Mouse (Mus musculus) heart, embryonic 11.5 days (tissue): ENCODE data around the gene Dlg1. TPM values are rescaled to one million over a fixed set of nuclear protein-coding genes. Genes with fewer than 3 reads are reported as not detected.

Source experiments
- ATAC-seq: fragments of 200-750 bp; cut with Nextera tagmentation; replicated peaks from 2 replicates; pipeline ENCODE4 v1.8.0; 2017; ENCODE audit warnings: moderate library complexity; ENCODE audit not compliant: insufficient number of reproducible peaks, low FRiP score, low TSS enrichment
- H3K27ac ChIP-seq: fragments of 300-500 bp; sonication (generic); 2 replicates; pipeline ENCODE4 v1.5.1; 2014; ENCODE audit warnings: mild to moderate bottlenecking, low read depth, low read length
- H3K27me3 ChIP-seq: fragments of 300-500 bp; sonication (generic); 2 replicates; pipeline ENCODE4 v1.6.1; 2014; ENCODE audit warnings: mild to moderate bottlenecking, low read length, mixed read lengths; ENCODE audit not compliant: control insufficient read depth, insufficient read depth
- H3K36me3 ChIP-seq: fragments of 300-500 bp; sonication (generic); 2 replicates; pipeline ENCODE4 v1.6.1; 2014; ENCODE audit warnings: mild to moderate bottlenecking, low read length, moderate library complexity, mixed read lengths; ENCODE audit not compliant: control insufficient read depth, insufficient read depth
- H3K4me1 ChIP-seq: fragments of 300-500 bp; sonication (generic); 2 replicates; pipeline ENCODE4 v1.6.1; 2014; ENCODE audit warnings: low read length; ENCODE audit not compliant: control insufficient read depth, insufficient read depth
- H3K4me2 ChIP-seq: fragments of 300-500 bp; sonication (generic); 2 replicates; pipeline ENCODE4 v1.6.1; 2014; ENCODE audit warnings: mild to moderate bottlenecking, moderate library complexity
- H3K4me3 ChIP-seq: fragments of 300-500 bp; sonication (generic); 2 replicates; pipeline ENCODE4 v1.5.1; 2014; ENCODE audit warnings: low read depth, low read length
- H3K9ac ChIP-seq: fragments of 300-500 bp; sonication (generic); 2 replicates; pipeline ENCODE4 v1.6.1; 2014; ENCODE audit warnings: mild to moderate bottlenecking, low read depth, low read length, moderate library complexity
- H3K9me3 ChIP-seq: fragments of 300-500 bp; sonication (generic); replicated peaks from 2 replicates; pipeline ENCODE4 v1.6.1; 2016; ENCODE audit warnings: low read length; ENCODE audit not compliant: control insufficient read depth
- WGBS: fragments of 180-500 bp; shearing (Covaris S2); extraction: QIAGEN DNeasy Blood & Tissue Kit; methylation state at CpG from one replicate; pipeline ENCODE4 v1.1.7; 2014; ENCODE audit not compliant: insufficient replicate concordance; 5-methylcytosine and 5-hydroxymethylcytosine counted together
- polyA plus RNA-seq: library from polyadenylated mRNA; unstranded; fragments of >200 nt; fragmentation: Nextera tagmentation; extraction: Ambion mirVana; gene quantifications from 2 replicates; pipeline ENCODE4 v1.2.1, GENCODE M21; 2014

Gene Dlg1
- polyA plus RNA-seq, 1 experiment from 2014 or later: 25.4 TPM

- 81% methylated on average over 4 of the region's 4 CpGs for WGBS
- no peak overlapping the region for H3K27ac ChIP-seq
- no peaks in the 10 kb centered on the region for H3K27me3 ChIP-seq
- no peak overlapping the region for H3K4me2 ChIP-seq
- H3K36me3 ChIP-seq: no peaks in the 10 kb centered on the region; the same call in 1 of the 2 replicates
- no peak overlapping the region for H3K9ac ChIP-seq
- H3K4me1 ChIP-seq: no peaks in the 10 kb centered on the region
- no peak for ATAC-seq
- no peak overlapping the region for H3K4me3 ChIP-seq
- no peaks in the 10 kb centered on the region for H3K9me3 ChIP-seq
Observed at GRCm38 (mm10) chr16:31826049-31826448, 162.8 kb downstream of the Dlg1 start.

GRCm38 (mm10) chr16:31830726-31831125 lies 167.5 kb downstream of the Dlg1 start:
- Histone ChIP-seq H3K27me3 (no peaks in the 10 kb centered on the region), H3K27ac (no peak overlapping the region), H3K4me1 (no peaks in the 10 kb centered on the region), H3K4me3 (no peak overlapping the region), H3K9me3 (no peaks in the 10 kb centered on the region), H3K9ac (no peak overlapping the region), H3K36me3 (no peaks in the 10 kb centered on the region; the same call in 1 of the 2 replicates), H3K4me2 (no peak overlapping the region)
- WGBS: 97% methylated on average over 4 of the region's 4 CpGs
- ATAC-seq: no peak

GRCm38 (mm10) chr16:31832630-31833422 lies 169.6 kb downstream of the Dlg1 start:
- Histone ChIP-seq H3K4me2 (no peak overlapping the region), H3K9me3 (no peaks in the 10 kb centered on the region), H3K9ac (no peak overlapping the region), H3K27ac (no peak overlapping the region), H3K36me3 (no peaks in the 10 kb centered on the region; the same call in 1 of the 2 replicates), H3K27me3 (no peaks in the 10 kb centered on the region), H3K4me1 (no peaks in the 10 kb centered on the region), H3K4me3 (no peak overlapping the region)
- 80% methylated on average over 10 of the region's 10 CpGs for whole genome bisulfite sequencing
- ATAC-seq: no peak

GRCm38 (mm10) chr16:31834011-31834584 lies 170.9 kb downstream of the Dlg1 start:
- H3K9me3 ChIP-seq: no peaks in the 10 kb centered on the region
- H3K27ac ChIP-seq: no peak overlapping the region
- no peak overlapping the region for H3K4me2 ChIP-seq
- WGBS: 58% methylated on average over 7 of the region's 7 CpGs
- no peak for ATAC-seq
- H3K36me3 ChIP-seq: no peaks in the 10 kb centered on the region; the same call in 1 of the 2 replicates
- H3K9ac ChIP-seq: no peak overlapping the region
- no peaks in the 10 kb centered on the region for H3K27me3 ChIP-seq
- no peaks in the 10 kb centered on the region for H3K4me1 ChIP-seq
- no peak overlapping the region for H3K4me3 ChIP-seq

- no peak overlapping the region for H3K4me3 ChIP-seq
- ATAC-seq: no peak
Observed at GRCm38 (mm10) chr16:31834662-31835318, 171.5 kb downstream of the Dlg1 start.

DNA sequence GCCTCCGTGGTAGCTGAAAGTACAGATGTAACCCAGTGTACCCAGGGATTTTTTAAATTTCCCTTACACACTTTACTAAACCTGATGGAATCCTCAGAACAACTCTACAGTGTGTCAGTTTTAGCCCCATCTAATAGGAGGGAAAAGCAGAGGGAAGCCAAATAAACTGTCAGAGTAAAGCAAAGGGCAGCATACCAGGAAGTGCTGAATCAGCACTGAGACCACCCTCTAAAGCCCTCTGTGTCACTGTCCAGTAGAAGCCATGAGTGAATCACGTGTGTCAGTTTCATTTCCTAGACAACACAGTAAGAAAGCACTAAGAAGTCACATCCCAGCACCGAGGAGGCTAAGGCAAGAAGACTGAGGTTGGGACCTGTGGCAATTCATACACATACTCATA lies 174.1 kb downstream of the Dlg1 start:
- whole genome bisulfite sequencing: 79% methylated on average over 3 of the region's 3 CpGs
- H3K9me3 ChIP-seq: no peaks in the 10 kb centered on the region
- H3K27ac ChIP-seq: no peak overlapping the region
- no peaks in the 10 kb centered on the region for H3K27me3 ChIP-seq
- H3K36me3 ChIP-seq: no peaks in the 10 kb centered on the region
- no peak overlapping the region for H3K4me3 ChIP-seq
- H3K9ac ChIP-seq: no peak overlapping the region
- no peaks in the 10 kb centered on the region for H3K4me1 ChIP-seq
- H3K4me2 ChIP-seq: no peak overlapping the region
- no peak for ATAC-seq

More at GRCm38 (mm10) chr16:31834662-31835318, 171.5 kb downstream of the Dlg1 start:
- H3K27ac ChIP-seq: no peak overlapping the region
- H3K9ac ChIP-seq: no peak overlapping the region
- H3K4me2 ChIP-seq: no peak overlapping the region
- H3K36me3 ChIP-seq: no peaks in the 10 kb centered on the region
- H3K9me3 ChIP-seq: no peaks in the 10 kb centered on the region
- no peaks in the 10 kb centered on the region for H3K27me3 ChIP-seq
- WGBS: 77% methylated on average over 2 of the region's 2 CpGs
- H3K4me1 ChIP-seq: no peaks in the 10 kb centered on the region

- no peak overlapping the region for H3K4me3 ChIP-seq
- H3K36me3 ChIP-seq: 0 out of 2 replicates have a peak, but pooled peaks cover 3% of the 10 kb centered on the region
- H3K27me3 ChIP-seq: no peaks in the 10 kb centered on the region
- no peaks in the 10 kb centered on the region for H3K4me1 ChIP-seq
- WGBS: 80% methylated on average over 3 of the region's 3 CpGs
- H3K27ac ChIP-seq: no peak overlapping the region
- H3K9ac ChIP-seq: no peak overlapping the region
- no peaks in the 10 kb centered on the region for H3K9me3 ChIP-seq
- ATAC-seq: no peak
- no peak overlapping the region for H3K4me2 ChIP-seq
Observed at GRCm38 (mm10) chr16:31844246-31844645, 181.0 kb downstream of the Dlg1 start.

DNA sequence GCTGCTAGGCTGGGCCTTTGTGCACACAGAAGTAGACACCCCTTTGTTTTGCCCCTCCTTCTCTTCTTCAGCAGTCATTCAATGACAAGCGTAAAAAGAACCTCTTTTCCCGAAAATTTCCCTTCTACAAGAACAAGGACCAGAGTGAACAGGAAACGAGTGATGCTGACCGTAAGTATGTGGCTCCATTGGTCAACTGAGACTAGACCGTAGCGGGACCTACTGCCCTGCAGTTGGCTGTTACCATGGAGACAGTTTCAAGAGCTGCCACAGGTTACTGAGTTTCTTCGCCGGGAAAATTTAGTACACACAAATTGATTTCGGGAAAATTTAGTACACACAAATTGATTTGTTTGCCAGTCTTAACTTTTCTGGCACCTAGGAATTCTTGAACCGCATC lies 183.5 kb downstream of the Dlg1 start:
- H3K27me3 ChIP-seq: no peaks in the 10 kb centered on the region
- ATAC-seq: no peak

More for the DNA sequence above, 183.5 kb downstream of the Dlg1 start:
- H3K4me3 ChIP-seq: no peak overlapping the region
- no peak overlapping the region for H3K4me2 ChIP-seq
- WGBS: 88% methylated on average over 10 of the region's 10 CpGs
- H3K36me3 ChIP-seq: 0 out of 2 replicates have a peak, but pooled peaks cover 5% of the 10 kb centered on the region
- no peaks in the 10 kb centered on the region for H3K9me3 ChIP-seq
- H3K27ac ChIP-seq: no peak overlapping the region
- no peak overlapping the region for H3K9ac ChIP-seq
- H3K4me1 ChIP-seq: no peaks in the 10 kb centered on the region
